Mouse (Mus musculus) kidney, postnatal 10 days (tissue): Measurements from ENCODE around the gene Tyro3.

Experiments used
- DNase-seq: peaks from one replicate; pipeline ENCODE4 v3.0.0; 2021; ENCODE audit warnings: mixed read lengths

The Tyro3 gene

DNA sequence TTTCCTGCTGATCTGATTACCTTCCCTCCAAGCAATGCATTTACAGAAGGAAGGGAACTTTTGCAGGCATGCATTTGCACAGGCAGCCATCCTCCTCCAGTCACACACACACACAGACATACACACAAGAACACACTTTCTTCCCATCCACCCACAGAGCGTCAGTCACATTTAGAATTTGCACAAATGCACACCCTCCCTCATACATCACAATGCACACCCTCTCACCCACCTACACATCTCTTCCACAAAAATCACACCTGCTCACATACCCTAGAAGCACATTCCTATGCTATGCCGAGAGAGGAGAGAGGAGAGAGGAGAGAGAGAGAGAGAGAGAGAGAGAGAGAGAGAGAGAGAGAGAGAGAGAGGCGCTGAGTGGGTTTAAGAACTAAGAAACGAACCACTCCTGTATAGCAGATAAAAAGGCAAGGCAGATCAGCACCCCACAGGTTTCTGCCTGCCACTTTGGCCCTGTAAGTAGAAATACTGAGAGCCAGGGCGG lies at the start of gene Tyro3:
Gene Tyro3, plus strand, starts transcription at position 455 of the 505 bp plus-strand sequence.
- DNase-seq: no peak

DNA sequence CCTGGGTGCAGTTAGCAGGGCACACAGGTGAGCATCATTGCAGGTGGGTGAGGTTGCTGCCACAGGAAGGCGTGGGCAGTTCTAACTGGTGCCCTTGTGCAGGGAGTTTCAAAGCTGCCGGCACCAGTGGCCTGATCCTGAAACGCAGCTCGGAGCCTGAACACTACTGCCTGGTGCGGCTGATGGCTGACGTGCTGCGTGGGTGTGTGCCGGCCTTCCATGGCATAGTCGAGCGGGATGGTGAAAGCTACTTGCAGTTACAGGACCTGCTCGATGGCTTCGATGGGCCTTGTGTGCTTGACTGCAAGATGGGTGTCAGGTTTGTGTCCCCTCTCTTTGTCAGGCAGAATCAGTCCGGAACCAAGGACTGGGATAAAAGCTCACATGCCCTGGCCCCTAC lies 48.3 kb upstream of the Tyro3 start:
- no peak for DNase-seq

DNA sequence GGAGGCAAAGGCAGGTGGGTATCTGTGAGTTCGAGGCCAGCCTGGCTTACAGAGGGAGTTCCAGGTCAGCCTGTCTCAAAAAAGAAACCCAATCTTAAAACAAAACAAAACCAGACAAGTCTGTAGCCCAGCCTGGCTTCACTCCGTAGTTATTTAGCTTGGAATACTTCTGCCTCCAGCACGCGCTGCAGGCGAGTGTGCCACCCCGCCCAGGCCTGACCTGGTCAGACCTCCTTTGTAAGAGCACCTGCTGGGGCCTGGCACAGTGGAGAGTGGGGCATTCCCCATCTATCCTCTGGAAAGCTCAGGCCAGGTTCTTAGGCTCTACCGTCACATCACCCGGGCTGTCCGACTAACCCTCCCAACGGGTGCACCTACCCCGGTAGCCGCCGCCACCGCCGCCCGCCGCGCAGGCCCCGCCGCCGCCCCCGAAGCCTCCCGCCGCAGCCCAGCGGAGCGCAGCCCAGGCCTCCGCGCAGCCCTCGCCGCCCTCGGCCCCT lies 39.9 kb upstream of the Tyro3 start:
- no peak for DNase-seq

DNA sequence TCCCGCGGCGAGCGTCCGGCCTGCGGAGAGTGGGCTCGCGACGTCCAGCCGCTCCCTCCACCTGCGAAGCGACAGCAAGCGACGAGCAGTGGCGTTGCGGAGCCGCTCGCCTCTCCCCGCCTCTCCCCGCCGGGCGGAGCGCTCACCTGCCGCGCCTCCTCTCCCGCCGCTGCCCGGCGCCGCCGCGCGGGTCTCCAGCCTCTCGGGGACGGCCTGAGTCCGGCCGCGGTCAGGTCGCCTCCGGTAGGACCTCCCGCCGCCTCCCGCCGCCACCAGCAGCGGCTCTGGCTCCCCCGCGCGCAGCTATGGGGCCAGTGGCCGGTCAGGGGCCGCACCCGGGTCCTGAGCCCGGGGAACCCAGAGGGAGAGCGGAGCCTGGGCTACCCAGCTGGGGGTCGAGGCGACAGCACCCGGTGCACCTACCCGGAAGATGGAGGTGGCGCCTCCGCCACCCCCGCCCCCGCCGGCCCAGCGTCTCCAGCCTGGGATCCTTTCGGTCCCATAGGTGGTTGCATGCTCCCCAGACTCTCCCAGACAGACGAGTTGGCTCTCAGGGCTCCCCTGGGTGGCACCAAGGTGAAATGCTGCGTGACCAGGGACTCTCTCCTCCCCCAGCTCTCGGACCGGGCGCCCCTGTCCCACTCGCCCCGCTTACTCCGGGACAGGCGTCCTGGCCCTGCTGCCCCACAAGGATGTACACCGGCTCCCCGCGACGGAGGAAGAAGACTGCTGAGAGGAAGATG lies 39.3 kb upstream of the Tyro3 start:
- DNase-seq: peak; percentile 53

DNA sequence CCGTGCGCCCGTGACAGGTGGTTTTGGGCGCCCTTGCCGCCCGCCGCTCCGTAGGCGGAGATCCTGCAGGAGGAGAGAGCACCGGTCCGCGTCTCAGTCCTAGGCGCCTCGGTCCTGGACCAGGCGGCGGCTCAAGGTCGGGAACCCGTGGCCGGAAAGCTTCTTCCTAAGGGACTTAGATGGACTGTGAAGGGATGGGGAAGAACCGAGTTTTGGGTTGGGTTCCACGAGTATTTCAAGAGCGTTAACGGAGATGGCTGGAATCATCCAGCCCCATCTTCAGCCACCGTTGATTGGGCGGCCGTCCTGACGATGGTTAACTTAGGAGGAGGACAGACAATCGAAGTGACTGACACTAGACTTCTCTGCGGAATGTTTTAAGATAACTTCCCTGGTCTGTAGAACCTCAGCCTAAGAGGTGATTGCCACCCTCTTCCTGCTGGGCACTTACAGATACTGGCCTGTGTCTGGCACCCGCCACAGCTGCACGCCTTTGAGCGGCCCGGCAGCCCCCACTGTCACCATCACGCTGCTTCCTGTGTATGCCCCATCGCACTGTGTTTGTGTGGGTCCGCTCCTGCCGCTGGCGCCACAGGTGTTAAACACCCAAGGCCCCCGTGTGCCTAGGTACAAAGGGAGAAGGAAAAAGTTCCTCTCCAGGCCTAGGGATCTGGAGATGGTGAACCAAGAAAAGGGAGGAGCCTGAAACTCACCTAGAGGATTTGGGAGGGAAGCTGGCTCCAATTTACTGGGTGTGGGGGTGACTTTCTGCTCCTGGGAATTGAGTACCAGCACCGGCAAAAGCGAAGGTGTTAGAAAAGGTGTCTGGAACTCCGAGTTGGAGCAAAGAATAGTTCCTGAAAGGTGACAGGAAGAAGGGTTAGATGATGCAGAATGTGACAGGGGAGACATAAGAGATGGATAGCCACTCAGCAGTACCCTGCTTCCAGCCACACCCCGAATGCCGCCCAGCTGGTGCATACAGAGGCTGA lies 38.4 kb upstream of the Tyro3 start:
- DNase-seq: no peak

DNA sequence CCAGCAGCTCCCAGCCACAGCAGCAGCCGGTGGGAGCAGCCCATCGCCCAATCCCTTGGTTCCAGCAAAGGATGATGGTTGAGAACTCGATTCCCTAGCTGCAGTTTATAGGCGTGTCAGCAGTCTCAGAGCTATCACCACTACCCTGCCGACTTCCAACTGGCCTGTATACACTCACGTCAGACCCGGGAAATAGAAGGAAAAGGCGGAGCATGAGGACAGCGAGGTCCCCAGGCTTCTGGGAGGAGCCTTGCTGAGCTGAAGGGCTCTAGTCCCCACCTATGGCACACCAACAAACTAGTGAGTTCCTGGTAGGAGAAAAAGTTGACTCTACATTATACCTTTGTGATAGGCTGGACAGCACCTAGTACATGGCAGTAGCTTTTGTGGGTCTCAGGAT lies 37.3 kb upstream of the Tyro3 start, which contains the start of gene Ltk:
Gene Ltk, minus strand, starts transcription at position 181 of the 400 bp plus-strand sequence.
- no peak for DNase-seq

DNA sequence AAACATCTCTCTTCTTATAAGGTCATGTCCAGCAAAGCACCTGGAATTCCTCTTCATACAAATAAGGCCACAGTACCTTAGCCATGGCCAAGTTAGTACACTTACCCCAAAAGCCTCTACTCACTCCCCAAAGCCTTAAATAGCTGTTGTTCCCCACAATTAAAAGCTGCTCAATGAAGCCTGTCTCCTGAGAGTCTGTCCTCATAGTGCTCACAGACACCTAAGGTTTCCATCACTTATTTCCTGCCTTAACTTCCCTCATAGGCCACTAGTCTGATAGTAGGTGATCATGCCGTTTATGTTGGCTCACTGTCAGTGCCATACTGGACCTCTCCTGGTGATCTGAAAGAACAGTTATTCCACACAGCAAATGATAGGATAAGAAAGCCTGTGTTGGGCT lies 35.3 kb upstream of the Tyro3 start:
- DNase-seq: no peak

DNA sequence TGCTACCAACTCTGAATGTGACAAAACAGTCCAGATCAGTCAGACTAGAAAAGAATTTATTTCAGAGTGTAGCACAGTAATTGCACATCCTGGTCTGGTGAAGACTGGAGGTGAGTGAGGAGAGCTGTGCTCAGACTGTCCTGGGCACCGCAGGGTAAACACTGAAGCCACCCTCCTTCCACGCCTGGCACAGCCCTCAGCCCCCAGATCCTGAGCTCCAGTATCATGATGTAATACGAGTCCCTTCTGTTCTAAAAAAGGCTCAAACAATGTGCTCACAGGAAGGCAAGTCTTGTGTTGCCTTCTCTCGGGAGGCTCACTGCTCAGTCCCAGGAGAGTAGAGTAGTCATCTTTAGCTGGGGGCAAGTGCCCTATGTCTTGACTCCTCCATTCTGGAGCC lies 33.6 kb upstream of the Tyro3 start:
- no peak for DNase-seq

DNA sequence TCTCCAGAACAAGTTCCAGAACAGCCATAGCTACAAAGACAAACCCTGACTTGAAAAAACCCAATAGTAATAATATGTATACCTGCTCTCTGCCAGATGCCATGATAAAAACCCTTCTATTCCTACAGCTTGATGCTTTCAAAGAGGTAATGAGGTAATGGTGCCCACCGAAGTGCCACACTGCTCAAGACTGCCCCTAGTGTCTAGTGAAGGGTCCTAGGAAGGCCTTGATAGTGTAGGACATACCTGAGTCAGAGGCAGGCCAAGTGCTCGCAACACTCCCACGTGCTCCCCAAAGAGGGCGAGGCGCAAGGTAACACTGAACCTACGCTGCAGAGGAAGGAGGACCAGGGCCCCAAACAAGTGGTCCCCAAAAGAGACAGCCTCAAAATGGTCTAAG lies 30.3 kb upstream of the Tyro3 start:
- no peak for DNase-seq

DNA sequence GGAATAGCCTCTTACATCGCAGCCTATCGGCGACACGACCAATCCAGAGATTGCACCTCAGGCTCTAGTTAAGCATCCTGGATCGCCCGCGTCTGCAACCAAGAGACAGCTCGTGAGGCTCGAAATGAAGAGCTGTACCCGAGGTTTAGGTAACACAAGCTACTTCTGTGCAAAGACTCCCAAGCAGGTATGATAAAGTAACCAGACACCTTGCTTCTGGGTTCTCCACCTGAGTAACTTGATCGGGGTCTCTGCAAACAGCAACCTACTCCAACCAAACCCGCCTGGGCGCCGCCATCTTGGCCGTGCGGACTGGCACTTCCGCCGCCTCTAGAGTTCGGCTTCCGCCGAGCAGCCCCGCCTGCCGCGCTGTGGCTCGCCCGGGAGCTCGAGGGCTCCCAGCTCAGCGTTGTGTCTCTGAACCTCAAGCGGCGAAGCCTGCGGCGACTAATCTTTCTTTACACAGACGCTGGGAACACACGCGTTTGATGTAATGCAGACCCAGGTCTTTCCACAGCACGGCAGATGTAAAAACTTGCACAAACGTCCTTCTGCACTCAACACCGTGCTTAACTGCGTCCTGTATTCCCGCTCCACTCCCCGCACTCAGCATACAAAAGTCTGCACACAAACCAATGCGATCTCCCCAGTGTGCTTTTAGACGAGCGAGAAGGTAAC lies 10.2 kb upstream of the Tyro3 start, which contains the start of gene Rpap1:
Gene Rpap1, minus strand, starts transcription at position 332 of the 678 bp plus-strand sequence.
- DNase-seq: peak; percentile 89

DNA sequence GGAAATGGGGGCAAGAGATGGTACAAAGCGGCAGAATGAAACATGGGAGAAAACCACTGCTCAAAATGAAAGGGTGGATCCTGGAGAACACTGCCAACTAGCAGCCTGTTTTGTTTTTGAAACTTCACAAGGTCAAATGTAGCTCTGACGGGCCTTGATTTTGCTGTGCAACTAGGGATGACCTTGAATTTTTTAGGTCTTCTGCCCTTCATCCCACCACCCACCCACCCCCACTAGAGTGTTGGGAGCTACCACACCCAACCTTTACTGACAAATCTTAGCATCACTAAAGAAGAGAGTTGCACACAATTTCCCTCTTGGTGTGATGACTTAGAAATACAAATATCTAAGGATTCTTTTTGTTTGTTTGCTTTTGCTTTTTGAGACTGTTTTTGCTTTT lies 7.5 kb upstream of the Tyro3 start:
- no peak for DNase-seq

DNA sequence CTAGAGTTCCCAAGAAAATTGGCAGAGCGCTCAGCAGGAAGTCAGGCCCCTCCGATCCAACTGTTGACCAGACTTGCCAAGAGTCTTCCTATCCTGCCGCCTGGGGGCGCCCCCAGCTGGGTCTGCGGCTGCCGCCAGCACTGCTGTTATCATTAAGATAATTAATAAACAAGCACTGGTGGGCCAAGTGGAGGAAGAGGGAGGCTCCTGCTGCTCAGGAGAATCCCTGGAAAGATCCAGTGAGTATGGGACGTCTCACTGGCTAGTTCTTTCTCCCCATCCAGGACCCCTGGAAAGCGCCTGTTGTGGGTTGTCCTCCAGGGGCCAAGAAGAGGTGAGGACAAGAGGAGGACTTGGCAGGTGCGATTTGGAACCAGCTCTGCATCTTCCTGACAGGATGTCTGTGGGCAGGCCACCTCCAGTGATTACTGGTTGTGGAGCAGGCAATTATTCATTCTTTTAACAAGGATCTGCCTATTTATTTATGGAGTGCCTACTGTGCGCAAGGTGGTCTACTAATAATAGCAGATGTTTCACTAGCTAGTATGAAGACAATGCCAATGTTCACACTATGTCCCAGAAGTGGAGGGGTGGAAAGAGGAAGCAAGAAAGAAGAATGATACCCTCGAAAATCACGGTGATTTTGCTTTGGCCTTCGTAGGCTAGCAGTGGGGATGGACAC lies 854 bp downstream of the Tyro3 start:
- peak; percentile 89 for DNase-seq

DNA sequence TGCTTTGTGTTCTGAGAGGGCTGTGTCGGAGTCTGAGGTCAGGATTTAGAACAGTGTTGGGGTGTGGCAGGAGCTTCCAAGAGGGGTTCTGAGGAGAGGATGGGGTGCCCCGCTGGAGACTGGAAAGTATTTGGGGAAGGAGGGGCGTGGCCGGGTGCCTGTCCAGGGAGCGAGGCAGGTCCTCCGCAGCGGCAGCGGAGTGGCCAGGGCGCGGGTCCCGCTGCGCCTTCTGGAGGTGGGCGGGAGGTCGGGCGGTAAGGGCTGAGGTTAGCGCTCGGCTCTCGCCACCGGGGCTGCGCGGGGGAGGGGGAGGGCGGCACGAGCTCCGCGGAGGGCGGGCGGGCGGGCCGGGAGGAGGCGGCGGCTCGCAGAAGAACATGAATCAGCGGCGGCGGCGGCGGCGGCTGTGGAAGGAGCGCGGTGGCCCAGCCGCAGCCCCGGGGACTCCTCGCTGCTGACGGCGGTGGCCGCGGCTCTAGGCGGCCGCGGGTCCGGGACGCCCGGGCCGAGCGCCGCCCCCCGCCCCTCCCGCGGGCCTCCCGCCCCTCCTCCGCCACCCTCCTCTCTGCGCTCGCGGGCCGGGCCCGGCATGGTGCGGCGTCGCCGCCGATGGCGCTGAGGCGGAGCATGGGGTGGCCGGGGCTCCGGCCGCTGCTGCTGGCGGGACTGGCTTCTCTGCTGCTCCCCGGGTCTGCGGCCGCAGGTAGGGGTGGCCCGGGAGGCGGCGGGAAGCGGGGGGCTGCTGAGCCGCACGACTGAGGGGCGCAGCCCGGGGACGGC lies 1.8 kb downstream of the Tyro3 start:
- peak; percentile 70 for DNase-seq

DNA sequence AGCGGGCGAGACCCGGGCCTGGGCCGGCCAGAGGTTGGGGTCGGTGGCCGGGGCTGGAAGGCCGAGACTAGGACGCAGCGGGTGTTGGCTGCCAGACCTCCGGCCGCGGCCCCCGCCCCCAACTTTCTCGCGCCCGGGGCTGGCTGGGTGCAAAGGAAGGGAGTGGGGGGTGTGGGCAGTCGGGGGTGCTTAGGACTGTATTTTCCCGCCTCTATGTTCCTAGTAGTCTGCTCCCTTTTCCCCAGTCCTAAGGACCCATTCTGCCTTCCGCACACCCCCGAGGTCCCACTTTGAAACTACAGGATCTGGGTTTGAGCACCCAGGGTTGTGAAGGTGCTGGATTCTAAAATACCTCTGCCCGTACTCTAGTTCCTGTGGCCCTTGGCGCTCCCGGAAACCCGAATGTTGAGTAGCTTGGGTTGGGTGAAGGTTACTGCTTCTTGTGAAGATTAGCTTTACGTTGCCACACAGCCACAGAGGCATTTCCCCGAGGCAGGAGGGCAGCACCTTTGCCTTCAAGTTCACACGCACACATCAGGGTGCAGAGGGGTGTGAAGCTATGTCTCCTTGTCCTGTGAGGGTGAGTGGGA lies 2.5 kb downstream of the Tyro3 start:
- DNase-seq: no peak

DNA sequence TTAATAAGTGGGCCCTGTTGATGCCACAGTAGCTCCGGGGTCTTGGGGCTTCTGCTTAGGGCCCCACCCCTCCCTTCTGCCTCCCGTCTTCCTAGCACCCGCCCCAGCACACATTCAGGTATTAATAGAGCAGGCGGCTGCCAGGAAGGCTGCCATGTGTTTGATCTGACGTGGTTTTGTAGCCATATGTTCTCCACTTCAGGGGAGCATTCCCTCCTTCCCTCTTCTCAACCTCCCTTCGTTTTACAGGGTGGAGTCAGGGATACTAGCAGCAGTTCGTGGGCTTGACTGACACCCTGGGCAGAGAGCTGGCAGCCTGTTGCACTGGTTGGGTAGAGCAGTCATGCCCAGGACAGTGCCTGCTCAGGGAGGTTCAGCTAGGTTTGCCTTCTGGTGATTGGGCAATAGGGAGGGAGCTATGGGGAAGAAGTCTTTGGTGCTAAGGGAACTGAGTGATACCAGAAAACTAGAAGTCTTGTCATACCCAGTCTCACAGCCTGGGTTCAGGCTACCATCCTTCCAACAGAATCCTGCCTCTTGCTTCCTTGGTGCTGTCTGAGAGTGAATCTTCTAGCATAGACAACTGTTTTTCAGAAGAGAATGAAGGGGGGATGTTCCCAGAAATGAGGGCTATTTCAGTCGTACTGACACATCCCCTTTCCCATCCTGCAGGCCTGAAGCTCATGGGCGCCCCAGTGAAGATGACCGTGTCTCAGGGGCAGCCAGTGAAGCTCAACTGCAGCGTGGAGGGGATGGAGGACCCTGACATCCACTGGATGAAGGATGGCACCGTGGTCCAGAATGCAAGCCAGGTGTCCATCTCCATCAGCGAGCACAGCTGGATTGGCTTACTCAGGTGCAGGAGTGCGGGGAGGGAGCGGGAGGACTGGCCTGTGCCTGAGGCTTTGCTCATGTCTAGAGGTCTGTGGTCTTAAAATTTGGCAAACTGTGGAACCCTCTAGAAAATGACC lies 3.6 kb downstream of the Tyro3 start:
- no peak for DNase-seq

DNA sequence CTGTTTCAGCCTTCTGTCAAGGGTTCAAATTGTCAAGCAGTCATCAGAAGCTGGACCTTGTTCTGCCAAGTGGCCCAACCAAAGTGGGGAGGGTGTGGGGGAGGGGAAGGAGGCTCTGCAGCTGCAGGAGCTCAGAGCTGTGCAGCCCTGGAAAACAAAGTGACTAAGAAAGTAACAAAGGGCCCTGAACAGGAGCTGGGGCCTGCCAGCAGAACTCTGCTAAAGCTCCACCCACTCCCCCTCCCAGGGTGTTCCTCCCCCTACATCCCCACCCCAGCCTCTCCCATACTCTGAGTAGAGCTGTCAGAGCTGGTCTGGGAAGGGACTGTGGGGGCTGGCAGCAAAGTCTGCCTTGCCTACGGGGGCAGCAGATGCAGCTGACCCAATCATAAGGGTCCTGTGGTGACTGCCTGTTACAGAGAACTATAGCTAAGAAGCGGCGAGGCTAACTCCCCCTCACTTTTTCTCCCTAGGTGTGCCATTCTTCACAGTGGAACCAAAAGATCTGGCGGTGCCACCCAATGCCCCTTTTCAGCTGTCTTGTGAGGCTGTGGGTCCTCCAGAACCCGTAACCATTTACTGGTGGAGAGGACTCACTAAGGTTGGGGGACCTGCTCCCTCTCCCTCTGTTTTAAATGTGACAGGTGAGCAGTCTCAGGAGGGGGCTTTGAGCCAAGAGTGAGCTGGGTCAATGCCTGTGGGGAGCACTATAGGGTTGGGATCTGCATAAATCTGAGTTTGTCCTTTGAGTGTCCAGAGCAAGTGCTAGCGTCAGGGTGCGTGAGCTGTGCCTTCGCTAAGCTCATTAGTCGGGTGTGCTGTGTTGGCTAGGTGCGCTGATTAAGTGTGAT lies 5.5 kb downstream of the Tyro3 start:
- peak; percentile 63 for DNase-seq

DNA sequence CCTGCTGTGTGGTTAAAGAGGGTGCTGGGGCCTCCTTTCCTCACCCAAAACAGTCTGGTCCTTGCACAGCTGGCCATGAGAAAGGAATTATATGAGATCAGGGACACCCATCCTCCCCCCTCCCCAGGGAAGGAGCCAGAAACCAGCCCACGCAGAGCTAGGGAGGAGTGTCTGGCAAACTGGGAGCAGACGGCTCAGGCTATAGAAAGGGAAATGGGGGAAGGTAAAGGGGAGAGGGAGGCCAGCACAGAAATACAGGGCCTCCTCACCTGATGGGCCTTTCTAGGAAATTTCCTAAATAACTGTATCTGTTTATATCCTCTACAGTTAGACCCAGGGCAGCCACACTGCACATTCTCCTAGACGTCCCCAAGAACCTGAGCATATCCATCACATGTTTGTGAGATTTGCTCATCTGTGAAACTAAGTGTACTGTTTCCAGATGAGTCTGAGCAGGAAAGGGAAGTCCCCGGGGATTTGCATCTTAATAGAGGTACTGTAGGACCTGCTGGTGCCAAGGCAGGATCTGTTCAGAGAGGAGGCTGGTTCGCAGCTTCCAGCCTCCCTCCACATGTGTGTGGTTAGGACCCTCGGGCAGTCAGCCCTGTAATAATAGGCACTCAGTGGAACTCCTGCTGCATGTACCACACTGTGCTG lies 6.2 kb downstream of the Tyro3 start:
- DNase-seq: no peak

DNA sequence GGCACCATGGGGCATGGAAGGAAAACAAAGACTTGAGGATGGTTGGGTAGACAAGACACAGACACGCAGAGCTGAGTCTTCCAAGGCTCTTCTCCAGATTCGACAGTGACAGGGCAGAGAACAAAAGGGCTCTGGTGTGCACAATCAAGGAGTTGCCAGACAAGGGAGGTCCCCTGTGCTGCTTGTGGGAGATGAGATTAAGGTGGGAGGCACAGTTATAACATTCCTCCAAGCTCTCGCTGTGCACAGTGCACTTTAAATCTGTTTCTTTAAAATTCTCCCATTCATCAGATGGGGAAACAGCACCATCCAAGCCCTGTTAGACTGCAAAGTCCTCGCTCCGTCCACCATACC lies 6.7 kb downstream of the Tyro3 start:
- DNase-seq: no peak
